Mouse (Mus musculus): ENCODE results near the gene Srrd. TPM values are rescaled to one million over a fixed set of nuclear protein-coding genes. Genes with fewer than 3 reads are reported as not detected.

Srrd gene
- polyA plus RNA-seq, 1 experiment from 2014 or later: 51.0 TPM

GRCm38 (mm10) chr5:112289819-112290535, 52.9 kb downstream of the Srrd start:
- ATAC-seq (ENCODE audit: insufficient read depth) (no peak), DNase-seq (no peak)
- Histone ChIP-seq H3K9me3 (ENCODE audit: low read depth, low read length) (no peaks in the 10 kb centered on the region), H3K27me3 (ENCODE audit: insufficient read depth, low read length) (no peaks in the 10 kb centered on the region), H3K4me1 (ENCODE audit: insufficient read depth) (no peaks in the 10 kb centered on the region), H3K36me3 (ENCODE audit: insufficient read depth) (no peaks in the 10 kb centered on the region), H3K9ac (no peak overlapping the region), H3K4me2 (peak overlapping the region; percentile 27), H3K4me3 (ENCODE audit: low read depth, low read length) (no peak overlapping the region), H3K27ac (ENCODE audit: low read depth) (no peak overlapping the region)
- 79% methylated on average over 16 of the region's 16 CpGs for WGBS
- TF ChIP-seq CTCF (IDR thresholded peaks at IDR 0.05; ENCODE audit: low read depth): no peak

GRCm38 (mm10) chr5:112289236-112289635, 53.6 kb downstream of the Srrd start:
- ATAC-seq (ENCODE audit: insufficient read depth): no peak
- Histone ChIP-seq H3K9me3 (ENCODE audit: low read depth, low read length) (no peaks in the 10 kb centered on the region), H3K9ac (no peak overlapping the region), H3K27me3 (ENCODE audit: insufficient read depth, low read length) (no peaks in the 10 kb centered on the region), H3K4me1 (ENCODE audit: insufficient read depth) (0 out of 2 replicates have a peak, but pooled peaks cover 1% of the 10 kb centered on the region), H3K4me3 (ENCODE audit: low read depth, low read length) (no peak overlapping the region), H3K27ac (ENCODE audit: low read depth) (no peak overlapping the region), H3K4me2 (peak overlapping the region; percentile 19), H3K36me3 (ENCODE audit: insufficient read depth) (no peaks in the 10 kb centered on the region)
- peak; percentile 68 for DNase-seq
- 46% methylated on average over 8 of the region's 8 CpGs for WGBS
- no peak for TF ChIP-seq CTCF (IDR thresholded peaks at IDR 0.05; ENCODE audit: low read depth)

- DNase-seq (no peak), ATAC-seq (ENCODE audit: insufficient read depth) (no peak)
- Histone ChIP-seq H3K4me2 (peak overlapping the region; percentile 19), H3K4me3 (ENCODE audit: low read depth, low read length) (no peak overlapping the region), H3K27ac (ENCODE audit: low read depth) (no peak overlapping the region), H3K9me3 (ENCODE audit: low read depth, low read length) (no peaks in the 10 kb centered on the region), H3K27me3 (ENCODE audit: insufficient read depth, low read length) (no peaks in the 10 kb centered on the region), H3K4me1 (ENCODE audit: insufficient read depth) (0 out of 2 replicates have a peak, but pooled peaks cover 7% of the 10 kb centered on the region), H3K9ac (no peak overlapping the region), H3K36me3 (ENCODE audit: insufficient read depth) (no peaks in the 10 kb centered on the region)
- 59% methylated on average over 9 of the region's 9 CpGs for WGBS
- no peak for TF ChIP-seq CTCF (IDR thresholded peaks at IDR 0.05; ENCODE audit: low read depth)
Measured at GRCm38 (mm10) chr5:112288193-112289141, 54.4 kb downstream of the Srrd start.

- no peaks in the 10 kb centered on the region for H3K9me3 ChIP-seq (ENCODE audit: low read depth, low read length)
- no peaks in the 10 kb centered on the region for H3K36me3 ChIP-seq (ENCODE audit: insufficient read depth)
- WGBS: 77% methylated on average over 2 of the region's 2 CpGs
- no peak overlapping the region for H3K9ac ChIP-seq
- TF ChIP-seq CTCF (IDR thresholded peaks at IDR 0.05; ENCODE audit: low read depth): no peak
- H3K27me3 ChIP-seq (ENCODE audit: insufficient read depth, low read length): no peaks in the 10 kb centered on the region
- no peak overlapping the region for H3K4me2 ChIP-seq
- 0 out of 2 replicates have a peak, but pooled peaks cover 7% of the 10 kb centered on the region for H3K4me1 ChIP-seq (ENCODE audit: insufficient read depth)
- DNase-seq (no peak), ATAC-seq (ENCODE audit: insufficient read depth) (no peak)
- H3K4me3 ChIP-seq (ENCODE audit: low read depth, low read length): no peak overlapping the region
- no peak overlapping the region for H3K27ac ChIP-seq (ENCODE audit: low read depth)
Measured at GRCm38 (mm10) chr5:112287652-112288051, 55.2 kb downstream of the Srrd start.

Other genes with a start within 250 kb of the Srrd start
- 2.4 and 2.7 TPM in 2 replicates for gene Cryba4, start 90.5 kb downstream of the Srrd start, polyA plus RNA-seq (2014; fragmentation: Nextera tagmentation; extraction: Ambion mirVana)
- 2.0 TPM in 2 replicates for gene Crybb1, start 87.2 kb downstream of the Srrd start, polyA plus RNA-seq (2014; fragmentation: Nextera tagmentation; extraction: Ambion mirVana)
- gene Tpst2, start 66.3 kb downstream of the Srrd start, polyA plus RNA-seq (2014; fragmentation: Nextera tagmentation; extraction: Ambion mirVana): 53.2 and 57.7 TPM in 2 replicates
- 27.0 and 27.1 TPM in 2 replicates for gene Tfip11, start 16.7 kb downstream of the Srrd start, polyA plus RNA-seq (2014; fragmentation: Nextera tagmentation; extraction: Ambion mirVana)
- gene Hps4, start within 50 bp of the Srrd start, polyA plus RNA-seq (2014; fragmentation: Nextera tagmentation; extraction: Ambion mirVana): 27.0 and 30.3 TPM in 2 replicates
- 0.16 and 0.26 TPM in 2 replicates for gene Gm6583, start 13.0 kb upstream of the Srrd start, polyA plus RNA-seq (2014; fragmentation: Nextera tagmentation; extraction: Ambion mirVana)
- 5.6 and 8.0 TPM in 2 replicates for gene Asphd2, start 51.8 kb upstream of the Srrd start, polyA plus RNA-seq (2014; fragmentation: Nextera tagmentation; extraction: Ambion mirVana)
- gene Gm6588, start 106.4 kb upstream of the Srrd start, polyA plus RNA-seq (2014; fragmentation: Nextera tagmentation; extraction: Ambion mirVana): not detected in 2 replicates
- 0.30 and 0.32 TPM in 2 replicates for gene Sez6l, start 234.1 kb upstream of the Srrd start, polyA plus RNA-seq (2014; fragmentation: Nextera tagmentation; extraction: Ambion mirVana)

Data from lung, embryonic 14.5 days (tissue).